Mouse (Mus musculus) MEL (cell line): ENCODE results near the gene Sox11. TPM values are rescaled to one million over a fixed set of nuclear protein-coding genes. Genes with fewer than 3 reads are reported as not detected.

ENCODE experiments used
- DNase-seq: peaks from one replicate; pipeline ENCODE4 v3.0.0; 2011; ENCODE audit warnings: low read depth, low spot score
- H3K27ac ChIP-seq: 2 replicates; pipeline ENCODE4 v1.5.1; 2012; ENCODE audit warnings: low read depth, mild to moderate bottlenecking, control low read depth, low read length, moderate library complexity; ENCODE audit not compliant: control insufficient read depth
- H3K27me3 ChIP-seq, 2 experiments: fragments of 150-350 bp in 1 of 2; sonication (generic) in 1 of 2; 2 replicates each; pipeline ENCODE4 v1.6.1; 2012; ENCODE audit warnings: low read length in 2 of 2, mild to moderate bottlenecking in 2 of 2, improper control_type of control experiment in 1 of 2, moderate library complexity in 1 of 2; ENCODE audit not compliant: insufficient read depth in 2 of 2, control insufficient read depth in 1 of 2
- H3K36me3 ChIP-seq, 2 experiments: 2 replicates each; pipeline ENCODE4 v1.6.1; 2012 to 2014; ENCODE audit warnings: low read length in 2 of 2, improper control_type of control experiment in 1 of 2, inconsistent platforms in 1 of 2, mild to moderate bottlenecking in 1 of 2; ENCODE audit not compliant: insufficient read depth in 2 of 2, control insufficient read depth in 1 of 2
- H3K4me1 ChIP-seq, 2 experiments: fragments of 150-350 bp in 1 of 2; sonication (generic) in 1 of 2; 2 replicates each; pipeline ENCODE4 v1.6.1; 2012; ENCODE audit warnings: low read length in 2 of 2, improper control_type of control experiment in 1 of 2, mild to moderate bottlenecking in 1 of 2; ENCODE audit not compliant: insufficient read depth in 2 of 2, control insufficient read depth in 1 of 2
- H3K4me3 ChIP-seq, 2 experiments: fragments of 150-350 bp in 1 of 2; sonication (generic) in 1 of 2; 2 replicates each; pipeline ENCODE4 v1.5.1; 2012; ENCODE audit warnings: low read depth in 2 of 2, low read length in 2 of 2, mild to moderate bottlenecking in 2 of 2, moderate library complexity in 2 of 2, control low read depth in 1 of 2, improper control_type of control experiment in 1 of 2; ENCODE audit not compliant: control insufficient read depth in 1 of 2, insufficient read depth in 1 of 2
- H3K79me2 ChIP-seq: 2 replicates; pipeline ENCODE4 v1.6.1; 2012; ENCODE audit warnings: mild to moderate bottlenecking, low read length, moderate library complexity; ENCODE audit not compliant: control insufficient read depth, poor library complexity, insufficient read depth
- H3K9ac ChIP-seq: 2 replicates; pipeline ENCODE4 v1.6.1; 2012; ENCODE audit warnings: low read depth, mild to moderate bottlenecking, control low read depth, low read length, moderate library complexity; ENCODE audit not compliant: control insufficient read depth, poor library complexity, severe bottlenecking
- H3K9me3 ChIP-seq: fragments of 150-350 bp; sonication (generic); replicated peaks from 2 replicates; pipeline ENCODE4 v1.6.1; 2012; ENCODE audit warnings: mild to moderate bottlenecking, low read length, improper control_type of control experiment, moderate library complexity; ENCODE audit not compliant: insufficient read depth
- CHD1 ChIP-seq: IDR thresholded peaks from 2 replicates; pipeline ENCODE4 v1.6.1; 2012; ENCODE audit warnings: low read depth, mild to moderate bottlenecking, inconsistent platforms, low read length, improper control_type of control experiment
- CTCF ChIP-seq, 3 experiments: IDR thresholded peaks in 2 of 3; conservative IDR thresholded peaks in 1 of 3; 2 replicates each; pipeline ENCODE4 v1.5.1; 2011 to 2012; ENCODE audit warnings: low read length in 3 of 3, low read depth in 2 of 3, mild to moderate bottlenecking in 2 of 3, improper control_type of control experiment in 1 of 3, inconsistent platforms in 1 of 3, mixed read lengths in 1 of 3, moderate library complexity in 1 of 3; ENCODE audit not compliant: control insufficient read depth in 1 of 3, insufficient read depth in 1 of 3, poor library complexity in 1 of 3, severe bottlenecking in 1 of 3
- E2F4 ChIP-seq: IDR thresholded peaks from 2 replicates; pipeline ENCODE4 v1.6.1; 2011; ENCODE audit warnings: low read depth, low read length, improper control_type of control experiment, borderline replicate concordance
- EP300 ChIP-seq, 2 experiments: IDR thresholded peaks; 2 replicates each; pipeline ENCODE4 v1.6.1; 2011; ENCODE audit warnings: improper control_type of control experiment in 2 of 2, low read length in 2 of 2, low read depth in 1 of 2, mild to moderate bottlenecking in 1 of 2
- ETS1 ChIP-seq: IDR thresholded peaks from 2 replicates; pipeline ENCODE4 v1.6.1; 2012; ENCODE audit warnings: low read depth, mild to moderate bottlenecking, inconsistent platforms, low read length, improper control_type of control experiment, moderate library complexity
- GABPA ChIP-seq: IDR thresholded peaks from 2 replicates; pipeline ENCODE4 v1.6.1; 2012; ENCODE audit warnings: low read depth, mild to moderate bottlenecking, inconsistent platforms, low read length, improper control_type of control experiment, moderate library complexity
- GATA1 ChIP-seq: IDR thresholded peaks from 2 replicates; pipeline ENCODE4 v1.6.1; 2011; ENCODE audit warnings: low read depth, low read length, improper control_type of control experiment
- HCFC1 ChIP-seq: IDR thresholded peaks from 2 replicates; pipeline ENCODE4 v1.6.1; 2012; ENCODE audit warnings: low read depth, mild to moderate bottlenecking, inconsistent platforms, low read length, improper control_type of control experiment, moderate library complexity
- JUND ChIP-seq: IDR thresholded peaks from 2 replicates; pipeline ENCODE4 v1.6.1; 2011; ENCODE audit warnings: low read depth, mild to moderate bottlenecking, improper control_type of control experiment, low read length
- MAX ChIP-seq: IDR thresholded peaks from 2 replicates; pipeline ENCODE4 v1.6.1; 2011; ENCODE audit warnings: low read length, improper control_type of control experiment
- MAZ ChIP-seq: IDR thresholded peaks from 2 replicates; pipeline ENCODE4 v1.6.1; 2012; ENCODE audit warnings: low read depth, mild to moderate bottlenecking, inconsistent platforms, low read length, improper control_type of control experiment
- MEF2A ChIP-seq: IDR thresholded peaks from 2 replicates; pipeline ENCODE4 v1.6.1; 2014; ENCODE audit warnings: low read depth, mild to moderate bottlenecking, inconsistent platforms, low read length, improper control_type of control experiment; ENCODE audit not compliant: poor library complexity, insufficient replicate concordance, severe bottlenecking; ENCODE audit errors: extremely low read depth
- MYB ChIP-seq: IDR thresholded peaks from 2 replicates; pipeline ENCODE4 v1.6.1; 2011; ENCODE audit warnings: mild to moderate bottlenecking, low read depth, low read length, improper control_type of control experiment
- MYC ChIP-seq: IDR thresholded peaks from 2 replicates; pipeline ENCODE4 v1.6.1; 2011; ENCODE audit warnings: low read depth, mild to moderate bottlenecking, low read length, improper control_type of control experiment, moderate library complexity
- NELFE ChIP-seq: IDR thresholded peaks from 2 replicates; pipeline ENCODE4 v1.6.1; 2011; ENCODE audit warnings: low read depth, low read length, improper control_type of control experiment
- POLR2A ChIP-seq, 2 experiments: IDR thresholded peaks; 2 replicates each; pipeline ENCODE4 v1.6.1; 2011 to 2012; ENCODE audit warnings: low read length in 2 of 2, mild to moderate bottlenecking in 2 of 2, control low read depth in 1 of 2, improper control_type of control experiment in 1 of 2, low read depth in 1 of 2, moderate library complexity in 1 of 2; ENCODE audit not compliant: control insufficient read depth in 1 of 2, insufficient read depth in 1 of 2, poor library complexity in 1 of 2
- RCOR1 ChIP-seq: IDR thresholded peaks from 2 replicates; pipeline ENCODE4 v1.6.1; 2012; ENCODE audit warnings: low read depth, mild to moderate bottlenecking, inconsistent platforms, low read length, improper control_type of control experiment
- SIN3A ChIP-seq: IDR thresholded peaks from 2 replicates; pipeline ENCODE4 v1.6.1; 2012; ENCODE audit warnings: low read length, improper control_type of control experiment, inconsistent platforms
- UBTF ChIP-seq: IDR thresholded peaks from 2 replicates; pipeline ENCODE4 v1.6.1; 2012; ENCODE audit warnings: low read depth, mild to moderate bottlenecking, inconsistent platforms, low read length, improper control_type of control experiment, moderate library complexity, borderline replicate concordance; ENCODE audit not compliant: insufficient read depth
- USF2 ChIP-seq, 2 experiments: IDR thresholded peaks; 2 replicates each; pipeline ENCODE4 v1.6.1; 2011 to 2012; ENCODE audit warnings: improper control_type of control experiment in 2 of 2, low read length in 2 of 2, borderline replicate concordance in 1 of 2, inconsistent platforms in 1 of 2, low read depth in 1 of 2, mild to moderate bottlenecking in 1 of 2; ENCODE audit not compliant: insufficient read depth in 1 of 2
- ZMIZ1 ChIP-seq: IDR thresholded peaks from 2 replicates; pipeline ENCODE4 v1.6.1; 2012; ENCODE audit warnings: low read depth, mild to moderate bottlenecking, inconsistent platforms, low read length, improper control_type of control experiment, moderate library complexity
- polyA plus RNA-seq, 2 experiments: library from polyadenylated mRNA; stranded (reverse) in 1 of 2; unstranded in 1 of 2; fragments of >175 nt in 1 of 2; fragments of >200 nt in 1 of 2; gene quantifications; 2 replicates each; pipeline versions ENCODE4 v1.2.1 to v1.2.4; 2012; ENCODE audit warnings: low replicate concordance in 2 of 2, low read depth in 1 of 2; ENCODE audit not compliant: insufficient read length in 2 of 2, insufficient read depth in 1 of 2, missing spikeins in 1 of 2
- total RNA-seq: library from RNA; depleted of rRNA; stranded (reverse); fragments of 300-350 nt; gene quantifications from 2 replicates; pipeline ENCODE4 v1.2.3, GENCODE M21; 2012

Gene Sox11
- total and polyA plus RNA-seq, 3 experiments, result not detected

DNA sequence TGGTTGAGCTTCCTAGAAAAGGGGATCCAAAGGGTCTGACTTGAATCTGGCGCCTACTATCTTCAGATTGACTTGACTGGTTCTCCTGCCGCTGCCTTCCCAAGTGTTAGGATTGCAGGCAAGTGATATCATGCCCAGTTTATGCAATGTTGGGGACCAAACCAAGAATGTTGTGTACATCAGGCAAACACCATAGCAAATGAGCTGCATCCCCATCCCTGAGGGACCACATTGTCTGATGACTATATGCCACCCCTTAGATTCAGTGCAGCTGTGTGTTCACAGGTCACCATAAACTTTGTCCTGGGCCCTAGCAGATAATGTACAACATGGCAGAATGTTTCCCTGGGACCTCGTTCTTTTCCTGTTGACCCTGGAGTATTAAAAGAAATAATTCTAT is 8.8 kb downstream of the Sox11 start:
- TF ChIP-seq NELFE (no peak), HCFC1 (no peak), CTCF (IDR thresholded peaks at IDR 0.05 in 2 of 3, conservative IDR thresholded peaks at IDR 0.05 in 1 of 3; ENCODE audit: control insufficient read depth in 1 of 3, insufficient read depth in 1 of 3, low read depth in 2 of 3, low read length in 3 of 3, poor library complexity in 1 of 3, severe bottlenecking in 1 of 3) (no peak), UBTF (no peak), MYB (no peak), GATA1 (no peak), USF2 (IDR thresholded peaks at IDR 0.05; ENCODE audit: borderline replicate concordance in 1 of 2, insufficient read depth in 1 of 2, low read depth in 1 of 2, low read length in 2 of 2) (no peak), ETS1 (no peak), GABPA (no peak), E2F4 (no peak), EP300 (IDR thresholded peaks at IDR 0.05; ENCODE audit: low read depth in 1 of 2, low read length in 2 of 2) (no peak), ZMIZ1 (no peak), CHD1 (no peak), JUND (no peak), RCOR1 (no peak), MAZ (no peak), MAX (no peak)
- no peaks in the 10 kb centered on the region for H3K4me1 ChIP-seq
- no peak overlapping the region for H3K4me3 ChIP-seq
- no peak for DNase-seq
- no peaks in the 10 kb centered on the region for H3K79me2 ChIP-seq
- no peak overlapping the region for H3K27ac ChIP-seq
- no peaks in the 10 kb centered on the region for H3K36me3 ChIP-seq
- no peak overlapping the region for H3K9ac ChIP-seq
- H3K9me3 ChIP-seq, result no peaks in the 10 kb centered on the region
- H3K27me3 ChIP-seq, result no peaks in the 10 kb centered on the region

DNA sequence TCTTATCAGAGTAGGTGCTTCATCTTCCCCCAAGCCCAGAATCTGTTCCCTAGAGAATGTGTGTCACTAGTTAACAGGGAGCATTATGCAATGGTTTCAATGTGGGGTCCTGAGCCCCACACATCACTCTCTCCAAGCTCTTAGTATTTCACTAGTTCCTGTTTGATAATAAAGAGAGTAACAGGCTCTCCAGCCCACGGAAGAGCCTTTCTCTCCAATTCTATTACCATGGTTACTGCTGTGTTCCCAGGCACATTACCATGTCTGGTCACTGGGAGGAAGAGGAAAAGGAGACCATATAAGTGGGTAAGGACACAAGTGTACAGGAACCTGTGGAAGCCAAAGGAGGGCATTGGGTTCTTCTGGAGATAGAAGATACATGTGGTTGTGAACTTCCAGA is 19.0 kb downstream of the Sox11 start:
- no peak overlapping the region for H3K27ac ChIP-seq
- TF ChIP-seq CHD1 (no peak), USF2 (IDR thresholded peaks at IDR 0.05; ENCODE audit: borderline replicate concordance in 1 of 2, insufficient read depth in 1 of 2, low read depth in 1 of 2, low read length in 2 of 2) (no peak), E2F4 (no peak), MAX (no peak), ZMIZ1 (no peak), RCOR1 (no peak), POLR2A (IDR thresholded peaks at IDR 0.05; ENCODE audit: control insufficient read depth in 1 of 2, insufficient read depth in 1 of 2, low read depth in 1 of 2, low read length in 2 of 2, poor library complexity in 1 of 2) (no peak), GABPA (no peak), HCFC1 (no peak), SIN3A (no peak), MEF2A (no peak), GATA1 (no peak), MYC (no peak), UBTF (no peak)
- H3K27me3 ChIP-seq, result no peaks in the 10 kb centered on the region
- H3K4me1 ChIP-seq, result no peaks in the 10 kb centered on the region
- no peaks in the 10 kb centered on the region for H3K36me3 ChIP-seq
- H3K9me3 ChIP-seq, result no peaks in the 10 kb centered on the region
- H3K4me3 ChIP-seq, result no peak overlapping the region
- no peak for DNase-seq
- H3K79me2 ChIP-seq, result no peaks in the 10 kb centered on the region; the same call in 1 of the 2 replicates
- H3K9ac ChIP-seq, result no peak overlapping the region
